Mouse (Mus musculus) adrenal gland, adult (tissue): ENCODE results near the gene AI837181.

Experiments
- DNase-seq, 2 experiments: peaks; one replicate each; pipeline ENCODE4 v3.0.0; 2022 to 2023; ENCODE audit warnings: low spot score in 1 of 2; ENCODE audit not compliant: inconsistent age in 2 of 2

The AI837181 gene

DNA sequence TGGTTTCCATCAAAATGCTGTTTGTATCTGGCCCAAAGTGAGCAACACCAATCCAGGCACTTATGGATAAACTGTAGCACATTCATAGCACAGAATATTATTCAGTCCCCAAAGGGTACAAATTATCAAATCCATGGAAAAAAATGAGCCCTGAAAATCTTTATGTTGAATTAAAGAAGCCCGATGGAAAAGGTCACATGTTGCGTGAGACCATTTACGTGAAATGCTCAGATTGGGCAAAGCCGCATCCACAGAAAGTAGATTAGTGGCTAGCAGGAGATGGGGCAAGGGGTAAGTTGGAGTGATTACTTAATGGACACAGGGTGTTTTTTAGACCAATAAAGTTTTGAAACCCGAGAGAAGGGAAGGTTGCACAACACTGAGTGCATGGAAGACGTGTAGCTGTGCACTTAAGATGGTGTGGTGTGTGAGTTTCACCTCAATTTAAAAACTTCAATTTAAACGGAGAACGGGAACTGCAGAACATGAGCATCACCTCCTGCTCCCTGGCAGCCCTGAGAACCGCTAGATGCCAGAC, 19.5 kb downstream of the AI837181 start:
- DNase-seq = no peak

DNA sequence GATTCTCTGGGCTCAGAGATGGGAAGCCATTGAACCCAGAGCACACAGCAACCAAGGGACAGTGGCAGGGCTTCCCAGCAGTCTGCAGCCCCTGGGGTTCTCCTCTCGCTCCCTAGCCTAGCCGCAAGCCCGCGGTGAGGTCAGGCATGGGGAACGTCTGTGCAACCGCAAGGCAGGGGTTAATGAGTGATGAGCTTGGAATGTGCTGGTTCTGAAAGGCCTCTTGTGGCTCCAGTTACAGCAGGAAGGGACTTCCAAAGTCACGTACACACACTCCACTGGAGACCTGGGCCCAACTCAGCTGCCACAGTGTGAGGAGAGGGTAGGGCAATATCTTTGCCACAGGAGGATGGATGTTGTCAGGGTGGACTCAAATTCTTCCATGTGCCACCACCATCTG, 20.0 kb downstream of the AI837181 start:
- no peak for DNase-seq

DNA sequence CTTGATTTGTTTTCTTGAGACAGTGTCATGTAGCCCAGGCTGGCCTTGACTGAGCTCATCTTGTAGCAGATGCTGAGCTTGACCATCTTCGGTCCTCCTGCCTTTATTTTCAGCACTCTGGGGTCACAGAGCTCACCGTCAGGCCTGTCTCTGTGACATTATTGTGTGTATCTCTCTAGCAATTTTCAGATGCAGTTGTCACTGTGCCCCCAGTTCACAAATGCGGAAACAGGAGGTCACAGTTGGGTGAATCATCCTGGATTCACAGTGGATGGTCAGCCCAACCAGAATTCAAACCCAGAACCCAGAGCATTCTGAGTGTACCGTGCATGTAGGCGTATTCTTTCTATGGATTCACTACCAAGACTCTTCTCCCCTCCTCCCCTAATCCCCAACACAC, 20.8 kb downstream of the AI837181 start:
- no peak for DNase-seq

DNA sequence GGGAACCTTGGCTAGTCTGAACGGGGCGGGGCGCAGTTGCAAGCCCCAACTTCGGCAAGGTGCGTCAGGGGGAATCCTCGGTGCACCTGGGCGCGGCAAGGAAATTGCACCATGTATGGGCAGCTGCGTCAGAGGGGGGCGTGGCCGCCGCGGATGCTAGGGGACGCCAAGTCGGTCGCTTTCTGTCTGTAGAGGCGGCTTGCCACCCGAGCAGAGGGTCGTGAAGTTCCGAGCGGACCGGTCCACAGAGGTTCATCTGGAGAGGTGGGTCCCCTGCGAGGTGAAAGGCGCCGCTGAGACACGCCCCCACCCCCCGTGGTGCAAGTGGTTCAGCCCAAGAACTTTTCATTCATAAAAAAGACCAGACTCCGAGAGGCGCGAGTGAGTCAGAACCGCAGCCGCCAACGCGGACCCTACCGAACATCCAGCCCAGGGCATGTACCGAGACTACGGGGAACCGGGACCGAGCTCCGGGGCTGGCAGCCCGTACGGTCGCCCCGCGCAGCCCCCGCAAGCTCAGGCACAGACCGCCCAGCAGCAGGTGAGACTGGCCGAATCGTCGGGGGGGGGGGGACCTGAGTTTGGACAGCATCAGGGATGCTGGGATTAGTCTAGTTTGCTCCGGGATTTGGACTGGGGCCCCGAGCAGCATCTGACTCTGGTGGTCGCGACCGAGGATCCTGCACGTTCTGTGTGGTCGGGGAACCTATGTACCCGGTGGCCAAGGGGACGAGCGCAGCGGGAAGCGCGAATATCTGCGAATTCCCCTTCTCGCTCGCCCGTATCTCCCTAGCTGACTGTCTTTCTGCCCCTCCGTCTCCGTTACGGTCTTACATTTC, 22.8 kb downstream of the AI837181 start, which contains the start of gene Fosl1:
Gene Fosl1, plus strand, starts transcription at position 33 of the 839 bp plus-strand sequence.
- DNase-seq = peak; percentile 78 to 91

DNA sequence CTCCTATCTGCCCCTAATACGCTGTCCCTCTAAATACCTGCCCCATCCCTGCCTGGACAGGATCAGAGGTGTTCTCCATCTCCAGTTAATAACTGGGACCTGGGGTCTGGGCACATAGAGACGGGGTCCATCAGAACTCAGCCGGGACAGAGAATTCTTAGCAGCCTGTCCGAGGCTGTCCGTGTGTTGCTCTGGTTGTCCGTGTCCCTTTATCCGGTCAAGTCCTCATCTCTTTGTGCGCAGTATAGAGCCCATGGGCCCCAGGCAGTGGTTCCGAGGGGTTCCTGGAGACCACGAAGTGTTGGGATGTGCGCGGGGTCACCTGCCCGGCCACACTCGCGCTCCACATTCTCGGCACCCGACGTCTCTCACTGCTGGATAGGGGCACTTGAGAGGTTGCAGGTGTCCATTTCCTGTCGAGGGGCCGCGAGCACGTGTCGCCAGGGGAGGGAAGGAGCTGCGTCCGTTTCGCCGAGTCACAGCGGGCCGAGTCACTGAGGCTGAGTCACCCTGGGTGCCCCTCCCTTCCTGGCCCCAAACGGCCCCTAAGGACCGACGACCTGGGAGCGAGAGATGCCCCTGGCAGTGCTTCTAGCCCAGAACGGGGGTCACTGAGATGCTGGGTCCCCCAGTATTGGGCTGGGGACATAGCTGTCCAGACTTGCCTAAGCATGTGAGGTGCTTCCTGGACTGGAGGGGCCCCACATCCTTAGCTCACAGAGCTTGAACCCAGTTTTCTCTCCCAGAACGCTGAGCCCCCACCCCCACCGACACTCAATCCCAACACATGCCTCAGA, 23.6 kb downstream of the AI837181 start:
- peak; percentile 65 to 74 for DNase-seq

DNA sequence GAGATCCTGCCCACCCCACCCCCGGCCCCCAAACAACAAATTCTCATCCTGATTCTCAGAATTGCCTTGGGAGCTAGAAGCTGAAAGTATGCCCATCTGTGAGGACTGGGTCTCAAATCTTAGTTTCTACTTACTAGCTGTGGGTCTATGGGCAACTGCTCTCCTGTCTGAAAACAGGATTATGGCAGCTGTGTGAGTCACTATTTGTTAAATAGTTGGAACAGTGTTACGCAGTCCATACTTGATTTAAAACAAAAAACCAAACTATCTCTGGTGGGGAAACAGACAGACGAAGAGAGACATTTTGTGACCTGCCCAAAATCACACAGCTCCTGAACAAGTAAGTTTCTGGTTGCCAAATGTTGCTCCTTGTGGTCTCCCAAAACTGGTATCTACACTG, 24.7 kb downstream of the AI837181 start:
- no peak for DNase-seq

DNA sequence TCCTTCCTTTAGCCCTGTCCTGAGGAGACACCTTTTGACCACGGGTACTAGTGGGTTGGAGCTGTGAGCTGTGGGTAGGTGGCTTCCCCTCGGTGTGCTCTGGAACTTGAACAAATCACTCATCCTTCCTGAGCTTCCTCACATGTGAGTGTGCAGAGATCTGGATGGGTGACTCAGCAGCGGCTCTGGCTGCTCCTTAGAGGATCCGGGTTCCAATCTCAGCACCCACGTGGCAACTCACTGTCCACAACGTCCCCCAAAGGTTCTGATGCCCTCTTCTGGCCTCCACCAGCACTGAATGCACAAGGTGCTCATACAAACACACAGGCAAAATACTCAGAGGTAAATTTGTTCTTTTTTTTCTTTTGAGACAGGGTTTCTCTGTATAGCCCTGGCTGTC, 26.8 kb downstream of the AI837181 start:
- no peak for DNase-seq

DNA sequence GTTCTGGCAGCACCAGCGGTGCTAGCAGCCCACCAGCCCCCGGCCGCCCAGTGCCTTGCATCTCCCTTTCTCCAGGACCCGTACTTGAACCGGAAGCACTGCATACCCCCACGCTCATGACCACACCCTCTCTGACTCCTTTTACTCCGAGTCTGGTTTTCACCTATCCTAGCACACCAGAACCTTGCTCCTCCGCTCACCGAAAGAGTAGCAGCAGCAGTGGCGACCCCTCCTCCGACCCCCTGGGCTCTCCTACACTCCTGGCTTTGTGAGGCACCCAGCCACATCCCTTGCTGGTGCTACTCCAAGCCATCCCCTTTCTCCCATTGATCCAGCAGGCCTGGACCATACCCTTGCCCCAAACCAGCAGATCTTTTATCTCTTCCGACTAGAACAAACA, 30.1 kb downstream of the AI837181 start:
- no peak for DNase-seq

DNA sequence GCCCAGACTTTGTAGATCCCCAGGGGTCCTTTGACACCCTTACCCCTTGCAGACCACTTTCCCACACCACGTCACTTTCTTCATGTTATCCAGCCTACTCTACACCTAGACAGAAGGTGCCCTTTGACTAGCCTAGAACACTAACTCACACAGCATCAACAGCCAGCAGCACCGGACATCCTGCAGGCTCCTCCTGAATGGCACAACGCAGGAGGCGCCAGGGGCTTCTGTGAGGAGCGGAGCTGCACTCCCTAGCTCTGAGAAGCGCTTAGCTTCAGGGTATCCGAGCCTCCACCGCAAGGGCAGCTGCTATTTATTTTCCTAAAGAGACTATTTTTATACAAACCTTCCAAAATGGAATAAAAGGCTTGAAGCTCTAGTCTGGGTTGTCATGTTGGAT, 30.6 kb downstream of the AI837181 start:
- DNase-seq = no peak

DNA sequence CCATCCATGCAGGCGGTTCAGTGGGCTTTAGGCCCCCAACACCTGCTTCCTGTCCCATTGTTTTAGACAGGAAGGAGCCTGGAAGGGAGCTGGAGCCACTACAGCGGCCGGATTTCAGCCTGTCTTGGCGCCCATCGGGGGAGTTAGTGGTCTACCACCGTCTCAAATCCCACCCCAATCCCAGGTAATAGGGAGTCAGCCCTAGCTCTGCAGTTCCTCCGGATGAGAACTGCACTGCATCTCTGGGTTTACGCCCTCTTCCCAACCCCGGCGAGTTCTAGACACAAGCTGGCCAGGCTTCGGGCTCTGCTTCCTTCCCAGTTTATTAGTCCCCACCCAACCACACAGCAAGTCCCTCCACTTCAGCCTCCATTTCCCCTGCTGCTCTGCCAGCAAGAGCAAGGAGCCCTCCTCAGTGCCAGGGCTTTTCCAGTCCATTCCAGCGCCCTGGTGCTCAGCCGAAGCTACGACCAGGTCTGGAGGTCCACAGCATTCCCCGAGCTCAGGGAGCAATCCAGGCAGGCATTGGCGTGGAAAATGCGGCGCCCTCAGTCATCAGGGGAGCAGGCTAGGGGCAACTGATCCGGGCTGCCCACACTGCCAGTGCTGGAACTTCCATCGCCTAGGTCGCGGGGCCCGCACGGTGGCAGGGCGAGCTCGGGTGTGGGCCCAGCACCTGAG, 31.4 kb downstream of the AI837181 start:
- no peak for DNase-seq

DNA sequence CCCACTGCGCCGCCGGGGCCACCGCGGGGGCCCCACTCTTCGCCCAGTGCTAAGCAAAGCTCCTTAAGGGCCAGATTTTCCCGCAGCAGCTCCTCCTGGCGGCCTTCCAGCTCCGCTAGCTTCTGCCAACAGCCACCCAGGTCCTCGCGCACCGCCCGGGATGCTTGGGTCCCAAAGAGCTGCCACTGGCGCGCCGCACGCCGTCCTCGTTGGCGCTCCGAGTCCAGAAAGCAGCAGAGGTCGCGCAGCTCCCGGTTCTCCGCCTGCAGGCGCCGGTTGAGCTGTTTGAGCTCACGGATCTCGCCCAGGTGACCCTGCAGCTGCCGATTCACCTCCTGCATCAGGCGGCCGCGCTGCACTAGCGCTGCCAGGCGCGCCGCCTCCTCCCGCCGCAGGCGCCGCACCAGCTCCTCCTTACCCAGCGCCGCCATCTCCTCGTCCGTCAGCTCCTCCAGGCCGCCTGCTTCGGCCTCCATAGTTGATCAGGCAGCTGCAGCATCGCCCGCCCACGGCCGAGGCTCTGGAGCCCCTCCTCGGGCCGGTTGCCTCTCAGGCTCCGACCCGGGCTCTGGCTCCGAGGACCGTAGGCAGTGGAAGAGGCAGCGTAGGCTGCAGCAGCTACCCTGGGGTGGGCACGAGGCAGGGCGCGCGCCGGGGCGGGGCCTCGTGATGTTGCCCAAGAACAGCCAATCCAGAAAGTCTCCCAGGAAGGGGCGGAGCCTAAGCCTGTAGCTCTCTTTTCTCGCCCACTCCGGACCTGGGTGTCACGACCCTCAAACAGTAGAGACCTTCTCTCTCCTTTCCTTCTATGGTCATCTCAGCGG, 32.2 kb downstream of the AI837181 start:
- peak; percentile 96 to 99 for DNase-seq

DNA sequence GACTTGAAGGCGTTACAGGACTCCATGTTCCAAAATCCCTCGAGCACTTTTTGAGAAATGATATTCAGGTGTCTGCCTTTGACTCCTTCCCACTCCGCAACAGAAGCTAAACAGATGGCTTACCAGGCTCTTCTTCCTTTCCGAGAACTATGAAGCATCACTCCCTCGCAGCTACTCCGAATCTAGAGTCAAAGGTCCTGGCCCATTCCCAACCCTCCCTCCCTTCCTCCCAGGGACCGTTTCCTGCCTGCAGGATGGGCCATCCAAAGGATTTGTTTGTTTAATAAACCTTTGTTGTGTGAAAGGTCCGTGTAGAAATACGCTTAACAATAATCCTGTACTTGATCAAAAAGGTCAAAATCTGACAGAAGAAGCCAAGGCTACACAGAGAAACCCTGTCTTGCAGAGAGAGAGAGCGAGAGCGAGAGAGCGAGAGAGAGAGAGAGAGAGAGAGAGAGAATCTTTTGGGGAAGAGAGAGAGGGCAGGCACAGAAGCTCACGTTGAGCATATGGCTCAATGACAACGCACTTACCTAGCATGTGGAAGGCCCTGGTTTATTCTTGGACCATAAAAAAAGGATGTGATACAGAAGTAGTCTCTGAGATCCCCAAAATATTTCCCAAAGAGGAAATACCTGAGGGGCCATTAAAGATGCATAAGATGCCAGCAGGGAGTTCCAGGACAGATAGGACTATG, 33.0 kb downstream of the AI837181 start, which contains the start of gene Ccdc85b:
Gene Ccdc85b, minus strand, starts transcription at position 149 of the 697 bp plus-strand sequence.
- DNase-seq = no peak

DNA sequence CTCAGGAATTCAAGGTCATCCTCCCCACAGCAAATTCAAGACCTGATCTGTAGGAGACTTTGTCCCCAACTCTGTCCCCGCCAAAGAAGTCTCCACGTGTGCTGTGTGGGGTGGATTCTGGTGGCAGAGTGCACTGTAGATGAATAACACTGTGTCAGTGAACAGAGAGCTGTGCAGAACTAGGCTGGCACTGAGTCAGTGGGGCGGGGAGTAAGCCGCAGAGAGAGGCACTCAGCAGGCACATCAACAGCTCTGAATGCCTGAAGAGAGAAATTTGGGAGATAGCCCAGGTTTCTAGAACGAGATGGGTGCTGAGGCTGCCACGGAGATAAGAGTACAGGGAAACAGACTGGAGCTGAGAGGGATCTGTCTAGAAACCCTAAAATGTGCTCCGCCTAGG, 34.1 kb downstream of the AI837181 start:
- no peak for DNase-seq

DNA sequence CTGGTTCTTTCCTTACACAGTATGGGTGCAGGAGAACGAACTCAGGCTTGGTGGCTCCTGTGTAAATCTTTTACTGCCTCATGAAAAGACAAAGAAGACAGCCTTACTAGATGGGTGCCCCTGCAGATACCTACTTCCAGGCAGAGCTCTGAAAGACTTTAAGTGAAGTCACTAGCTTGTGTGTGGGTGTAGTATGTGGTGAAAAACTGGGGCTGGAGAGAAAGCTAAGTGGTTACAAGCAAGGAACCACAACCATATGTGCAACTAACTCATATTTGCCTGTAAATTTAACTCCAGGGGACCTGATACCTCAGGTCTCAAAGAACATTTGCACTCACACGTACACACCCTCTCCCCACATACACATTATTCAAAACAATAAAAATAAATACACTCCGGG, 35.0 kb downstream of the AI837181 start:
- DNase-seq = no peak

DNA sequence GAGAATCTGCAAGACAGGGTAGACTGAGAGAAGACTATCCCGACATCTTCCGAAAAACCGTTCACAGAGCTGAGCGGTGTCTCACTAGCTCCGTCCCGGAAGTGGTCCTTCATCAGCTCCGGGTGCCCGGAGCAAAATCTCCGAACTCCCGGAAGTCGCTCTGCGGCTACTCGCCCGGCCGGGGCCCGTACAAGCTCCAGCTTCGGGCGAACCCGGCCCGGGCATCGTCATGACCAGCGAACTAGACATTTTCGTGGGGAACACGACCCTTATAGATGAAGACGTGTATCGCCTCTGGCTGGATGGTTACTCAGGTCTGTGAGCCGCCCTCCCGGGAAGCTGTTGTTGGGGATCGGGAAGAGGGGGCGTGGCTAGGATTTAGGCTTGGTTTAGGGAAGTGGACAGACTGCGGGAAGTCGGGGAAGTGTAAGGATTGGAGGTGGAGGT, 35.5 kb downstream of the AI837181 start, which contains the start of gene Fibp:
Gene Fibp, plus strand, starts transcription at position 151 of the 447 bp plus-strand sequence.
- DNase-seq = peak; percentile 90 to 97

DNA sequence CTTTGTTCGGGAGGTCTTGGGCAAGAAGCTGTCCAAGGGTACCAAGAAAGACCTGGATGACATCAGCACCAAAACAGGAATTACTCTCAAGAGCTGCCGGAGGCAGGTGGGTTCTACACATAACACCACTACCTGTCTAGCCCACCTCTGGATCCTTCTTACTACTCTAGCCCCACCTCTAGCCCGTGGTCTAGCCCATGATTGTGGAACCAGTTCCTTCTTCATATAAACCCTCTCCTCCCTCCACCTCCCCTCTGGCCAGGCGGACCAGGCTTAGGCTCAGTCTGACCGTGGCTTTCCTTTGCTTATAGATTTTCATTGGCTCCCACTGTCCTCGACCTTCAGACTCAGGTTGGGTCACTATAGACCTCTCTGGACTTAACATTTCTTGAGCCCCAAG, 36.5 kb downstream of the AI837181 start:
- DNase-seq = no peak

DNA sequence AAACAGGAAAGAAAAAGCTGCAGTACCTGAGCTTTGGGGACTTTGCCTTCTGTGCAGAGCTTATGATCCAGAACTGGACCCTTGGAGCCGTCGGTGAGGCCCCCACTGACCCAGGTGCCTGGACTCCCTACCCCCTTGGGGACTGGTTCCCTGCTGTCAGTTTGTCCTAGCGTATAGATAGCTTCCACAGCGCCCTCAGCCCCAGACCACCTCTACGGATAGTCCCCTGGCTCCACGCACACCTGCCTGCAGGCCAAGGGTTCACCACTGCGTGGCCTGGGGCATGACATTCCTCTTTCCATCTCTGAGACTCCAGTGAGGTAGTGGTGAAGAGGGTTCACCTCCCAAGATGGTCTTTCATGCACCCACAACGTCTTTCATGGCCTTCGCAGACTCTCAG, 38.3 kb downstream of the AI837181 start:
- no peak for DNase-seq

DNA sequence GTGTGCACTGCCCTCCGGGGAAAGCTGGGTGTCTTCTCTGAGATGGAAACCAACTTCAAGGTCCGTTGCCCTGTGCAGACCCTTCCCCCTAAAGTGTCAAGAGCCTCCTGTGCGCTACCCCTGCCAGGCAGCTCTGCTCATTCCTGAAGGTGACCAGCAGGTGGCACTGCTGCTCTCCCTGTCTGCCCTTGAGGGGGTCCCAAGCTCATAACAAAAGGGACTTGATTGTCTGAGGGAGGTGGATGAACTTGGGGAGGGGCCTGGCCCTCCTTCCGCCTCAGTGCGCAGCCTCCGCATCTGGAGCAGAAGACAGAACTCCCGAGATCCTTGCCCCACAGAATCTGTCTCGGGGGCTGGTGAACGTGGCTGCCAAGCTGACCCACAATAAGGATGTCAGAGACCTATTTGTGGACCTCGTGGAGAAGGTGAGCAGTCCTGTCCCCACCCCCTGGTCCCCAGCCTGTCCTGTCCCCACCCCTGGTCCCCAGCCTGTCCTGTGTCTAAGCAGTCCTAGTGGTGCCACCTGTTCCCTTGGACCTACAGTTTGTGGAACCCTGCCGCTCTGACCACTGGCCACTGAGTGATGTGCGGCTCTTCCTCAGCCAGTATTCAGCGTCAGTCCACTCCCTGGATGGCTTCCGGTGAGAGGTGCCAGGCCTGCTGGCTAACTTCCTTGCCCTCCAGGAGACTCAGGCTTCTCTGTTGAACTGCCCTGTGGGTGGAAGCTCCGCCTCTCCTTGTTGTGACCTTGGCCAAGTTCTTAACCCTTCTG, 39.0 kb downstream of the AI837181 start:
- DNase-seq = peak in 1 of 2 experiments; percentile 80

DNA sequence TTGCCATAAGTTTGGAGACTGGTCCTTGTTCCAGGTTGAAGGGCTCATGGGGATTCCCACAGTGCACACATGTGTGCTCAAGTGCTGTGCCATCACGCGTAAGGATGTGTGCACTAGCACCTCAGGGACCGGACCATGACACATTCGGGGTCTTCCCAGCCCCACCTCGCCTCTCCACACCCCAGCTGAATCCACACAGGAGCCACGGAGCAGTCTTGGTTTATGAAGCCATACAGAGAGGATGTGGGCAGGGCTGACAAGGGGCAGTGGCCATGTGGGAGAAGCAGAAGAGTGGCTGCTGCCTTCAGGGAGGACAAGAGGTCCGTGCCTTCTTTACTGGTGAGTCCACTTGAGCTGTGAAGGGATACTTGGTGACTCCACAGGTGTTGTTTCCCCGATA, 40.1 kb downstream of the AI837181 start:
- no peak for DNase-seq
